Comparison of ENCODE assay signal across 8 mouse cellular contexts in genomic region chr7:29818619-29819254, GRCm38 (mm10). TPM values are rescaled to one million over a fixed set of nuclear protein-coding genes. Genes with fewer than 3 reads are reported as not detected.
DNase-seq lines count a peak whose midpoint lies in the region; ATAC-seq and TF ChIP-seq lines count a peak whose summit lies in the region.

No protein-coding gene starts in this region.

- TF ChIP-seq POLR2A in ES-Bruce4 (IDR thresholded peaks at IDR 0.05; ENCODE audit: insufficient read depth, low read length): no peak

- H3K36me3 ChIP-seq in ES-Bruce4 (ENCODE audit: control insufficient read depth, insufficient read depth, low read length, poor library complexity, severe bottlenecking): no peaks in the 10 kb centered on the region
- H3K36me3 ChIP-seq in forebrain, embryonic 12.5 days (replicated peaks): peaks cover 22% of the 10 kb centered on the region
- H3K36me3 ChIP-seq in heart, postnatal 0 days (replicated peaks; ENCODE audit: control insufficient read depth, insufficient read depth, low read length): peaks cover 20% of the 10 kb centered on the region
- H3K36me3 ChIP-seq in liver, embryonic 14.5 days (replicated peaks; ENCODE audit: control insufficient read depth, insufficient read depth, low read depth): no peaks in the 10 kb centered on the region
- H3K36me3 ChIP-seq in stomach, embryonic 15.5 days: 0 out of 2 replicates have a peak, but pooled peaks cover 10% of the 10 kb centered on the region

- peak overlapping the region; percentile 61 for H3K4me2 ChIP-seq in forebrain, embryonic 12.5 days
- H3K4me2 ChIP-seq in heart, postnatal 0 days (ENCODE audit: low read depth, low read length): peak overlapping the region; percentile 72
- peak overlapping the region; percentile 80 for H3K4me2 ChIP-seq in liver, embryonic 14.5 days (ENCODE audit: low read depth)
- peak overlapping the region; percentile 60 for H3K4me2 ChIP-seq in stomach, embryonic 15.5 days

- no peak for TF ChIP-seq EP300 in ES-Bruce4 (IDR thresholded peaks at IDR 0.05; ENCODE audit: insufficient read depth, low read depth, low read length)
- no peak for TF ChIP-seq EP300 in heart, postnatal 0 days (IDR thresholded peaks at IDR 0.05; ENCODE audit: low read depth)
- no peak for TF ChIP-seq EP300 in liver, embryonic 14.5 days (IDR thresholded peaks at IDR 0.05; ENCODE audit: low read depth)

- peak overlapping the region; percentile 49 for H3K9ac ChIP-seq in ES-Bruce4 (ENCODE audit: low read depth, poor library complexity, severe bottlenecking)
- peak overlapping the region; percentile 67 for H3K9ac ChIP-seq in forebrain, embryonic 12.5 days
- H3K9ac ChIP-seq in heart, postnatal 0 days (replicated peaks; ENCODE audit: low read depth, low read length): peak overlapping the region; percentile 71
- H3K9ac ChIP-seq in liver, embryonic 14.5 days (replicated peaks): peak overlapping the region; percentile 72
- peak overlapping the region; percentile 42; the same call in 1 of the 2 replicates for H3K9ac ChIP-seq in stomach, embryonic 15.5 days

- no peaks in the 10 kb centered on the region for H3K9me3 ChIP-seq in ES-Bruce4 (replicated peaks; ENCODE audit: control insufficient read depth, insufficient read depth, low read length, poor library complexity, severe bottlenecking)
- no peaks in the 10 kb centered on the region for H3K9me3 ChIP-seq in forebrain, embryonic 12.5 days
- H3K9me3 ChIP-seq in heart, postnatal 0 days (replicated peaks; ENCODE audit: control insufficient read depth, low read length): no peaks in the 10 kb centered on the region
- H3K9me3 ChIP-seq in liver, embryonic 14.5 days (ENCODE audit: control insufficient read depth, low read length): no peaks in the 10 kb centered on the region
- no peaks in the 10 kb centered on the region for H3K9me3 ChIP-seq in stomach, embryonic 15.5 days

- H3K27me3 ChIP-seq in ES-Bruce4 (ENCODE audit: control insufficient read depth, insufficient read depth, low read length, poor library complexity, severe bottlenecking): no peaks in the 10 kb centered on the region
- no peaks in the 10 kb centered on the region for H3K27me3 ChIP-seq in forebrain, embryonic 12.5 days
- H3K27me3 ChIP-seq in heart, postnatal 0 days (ENCODE audit: control insufficient read depth, insufficient read depth, low read length): no peaks in the 10 kb centered on the region
- H3K27me3 ChIP-seq in liver, embryonic 14.5 days (ENCODE audit: control insufficient read depth, insufficient read depth, low read length): no peaks in the 10 kb centered on the region
- H3K27me3 ChIP-seq in stomach, embryonic 15.5 days (replicated peaks): no peaks in the 10 kb centered on the region

- peak; percentile 77 for ATAC-seq in forebrain, embryonic 12.5 days (ENCODE audit: low FRiP score)
- ATAC-seq in heart, postnatal 0 days (ENCODE audit: insufficient read depth, low read depth): peak; percentile 78
- ATAC-seq in liver, embryonic 14.5 days (ENCODE audit: insufficient read depth): peak; percentile 57; the same call in 1 of the 2 replicates
- ATAC-seq in stomach, embryonic 15.5 days (ENCODE audit: insufficient read depth, low FRiP score, low read depth): peak; percentile 64

- no peak for TF ChIP-seq CTCF in ES-Bruce4 (IDR thresholded peaks at IDR 0.05; ENCODE audit: low read depth, low read length)
- TF ChIP-seq CTCF in heart, postnatal 0 days (IDR thresholded peaks at IDR 0.05; ENCODE audit: low read depth): no peak
- no peak for TF ChIP-seq CTCF in liver, embryonic 14.5 days (IDR thresholded peaks at IDR 0.05; ENCODE audit: low read depth)

- H3K27ac ChIP-seq in ES-Bruce4 (ENCODE audit: insufficient read depth, low read length): no peak overlapping the region
- peak overlapping the region; percentile 50; the same call in 1 of the 2 replicates for H3K27ac ChIP-seq in forebrain, embryonic 12.5 days
- H3K27ac ChIP-seq in heart, postnatal 0 days (ENCODE audit: low read depth): peak overlapping the region; percentile 89
- H3K27ac ChIP-seq in liver, embryonic 14.5 days: peak overlapping the region; percentile 63
- peak overlapping the region; percentile 53 for H3K27ac ChIP-seq in stomach, embryonic 15.5 days

- 3% methylated on average over 12 of the region's 12 CpGs for WGBS in forebrain, embryonic 12.5 days
- WGBS in heart, postnatal 0 days: 3% methylated on average over 12 of the region's 12 CpGs
- 2% methylated on average over 12 of the region's 12 CpGs for WGBS in liver, embryonic 14.5 days (ENCODE audit: insufficient replicate concordance)
- WGBS in stomach, embryonic 15.5 days: 1% methylated on average over 12 of the region's 12 CpGs

- DNase-seq in c-Kit-positive CD71-positive TER-119-positive erythroid progenitor cells, embryonic 14.5 days (ENCODE audit: low spot score): peak; percentile 80
- DNase-seq in heart, postnatal 0 days (ENCODE audit: low spot score): peak; percentile 92
- DNase-seq in kidney, postnatal 36 days: peak; percentile 82 to 84
- peak; percentile 66 to 76 (median 67) for DNase-seq in liver, embryonic 14.5 days (ENCODE audit: low read depth in 3 of 3, low spot score in 3 of 3)
- DNase-seq in neural tube, embryonic 10.5 days (ENCODE audit: extremely low spot score, low spot score): peak; percentile 56

- peak overlapping the region; percentile 86 for H3K4me3 ChIP-seq in ES-Bruce4 (ENCODE audit: low read depth, low read length)
- H3K4me3 ChIP-seq in forebrain, embryonic 12.5 days (replicated peaks): peak overlapping the region; percentile 61
- H3K4me3 ChIP-seq in heart, postnatal 0 days (ENCODE audit: low read depth, low read length): peak overlapping the region; percentile 71
- H3K4me3 ChIP-seq in liver, embryonic 14.5 days (ENCODE audit: insufficient read depth in 1 of 2, low read depth in 2 of 2, low read length in 2 of 2): peak overlapping the region; percentile 59 to 98
- H3K4me3 ChIP-seq in stomach, embryonic 15.5 days (replicated peaks): peak overlapping the region; percentile 61

- no peaks in the 10 kb centered on the region for H3K4me1 ChIP-seq in ES-Bruce4 (ENCODE audit: control insufficient read depth, insufficient read depth, low read length)
- peaks cover 39% of the 10 kb centered on the region for H3K4me1 ChIP-seq in forebrain, embryonic 12.5 days
- peaks cover 17% of the 10 kb centered on the region for H3K4me1 ChIP-seq in heart, postnatal 0 days (ENCODE audit: control insufficient read depth, insufficient read depth)
- H3K4me1 ChIP-seq in liver, embryonic 14.5 days (replicated peaks; ENCODE audit: control insufficient read depth in 2 of 2, insufficient read depth in 2 of 2, low read length in 1 of 2): peaks cover 16 to 30% of the 10 kb centered on the region in 2 experiments
- H3K4me1 ChIP-seq in stomach, embryonic 15.5 days: peaks cover 14% of the 10 kb centered on the region

RNA-seq across cellular contexts. Expression of gene Zfp790, which starts 2.8 kb away (rescaled TPM):
- polyA plus RNA-seq in ES-Bruce4 (2011; ENCODE audit: insufficient read depth, insufficient read length, low read depth, missing spikeins): 6.2 and 7.4 TPM in 2 replicates
- 20.7 and 23.0 TPM in 2 replicates for polyA plus RNA-seq in forebrain, embryonic 12.5 days (2016; fragmentation: Nextera tagmentation; extraction: Ambion mirVana)
- total RNA-seq in heart, postnatal 0 days (2014; rRNA removed; ENCODE audit: low replicate concordance): 2.4 and 3.1 TPM in 2 replicates
- polyA plus RNA-seq in heart, postnatal 0 days (2015; fragmentation: Nextera tagmentation; extraction: Ambion mirVana): 8.3 and 9.3 TPM in 2 replicates
- 1.0 and 1.7 TPM in 2 replicates for polyA plus RNA-seq in liver, embryonic 14.5 days (2012; rRNA removed)
- 3.4 and 4.1 TPM in 2 replicates for polyA plus RNA-seq in liver, embryonic 14.5 days (2014; fragmentation: Nextera tagmentation; extraction: Ambion mirVana)
- 11.3 and 12.1 TPM in 2 replicates for polyA plus RNA-seq in stomach, embryonic 15.5 days (2015; fragmentation: Nextera tagmentation; extraction: Ambion mirVana)

RNA-seq across cellular contexts. Expression of gene Zfp940, which starts 34.7 kb away (rescaled TPM):
- polyA plus RNA-seq in ES-Bruce4 (2011; ENCODE audit: insufficient read depth, insufficient read length, low read depth, missing spikeins): 10.2 and 13.9 TPM in 2 replicates
- polyA plus RNA-seq in forebrain, embryonic 12.5 days (2016; fragmentation: Nextera tagmentation; extraction: Ambion mirVana): 11.9 and 12.8 TPM in 2 replicates
- 2.7 TPM in 1 of 2 replicates, not detected in the other for total RNA-seq in heart, postnatal 0 days (2014; rRNA removed; ENCODE audit: low replicate concordance)
- 0.55 and 0.56 TPM in 2 replicates for polyA plus RNA-seq in heart, postnatal 0 days (2015; fragmentation: Nextera tagmentation; extraction: Ambion mirVana)
- polyA plus RNA-seq in liver, embryonic 14.5 days (2012; rRNA removed): 0.17 and 0.41 TPM in 2 replicates
- 0.61 and 1.0 TPM in 2 replicates for polyA plus RNA-seq in liver, embryonic 14.5 days (2014; fragmentation: Nextera tagmentation; extraction: Ambion mirVana)
- polyA plus RNA-seq in stomach, embryonic 15.5 days (2015; fragmentation: Nextera tagmentation; extraction: Ambion mirVana): 4.2 and 4.7 TPM in 2 replicates

RNA-seq across cellular contexts. Expression of gene Zfp30, which starts 34.9 kb away (rescaled TPM):
- 2.3 and 2.4 TPM in 2 replicates for polyA plus RNA-seq in ES-Bruce4 (2011; ENCODE audit: insufficient read depth, insufficient read length, low read depth, missing spikeins)
- polyA plus RNA-seq in forebrain, embryonic 12.5 days (2016; fragmentation: Nextera tagmentation; extraction: Ambion mirVana): 11.6 and 11.8 TPM in 2 replicates
- 4.6 and 5.6 TPM in 2 replicates for total RNA-seq in heart, postnatal 0 days (2014; rRNA removed; ENCODE audit: low replicate concordance)
- polyA plus RNA-seq in heart, postnatal 0 days (2015; fragmentation: Nextera tagmentation; extraction: Ambion mirVana): 8.1 and 8.4 TPM in 2 replicates
- 0.32 and 0.45 TPM in 2 replicates for polyA plus RNA-seq in liver, embryonic 14.5 days (2012; rRNA removed)
- polyA plus RNA-seq in liver, embryonic 14.5 days (2014; fragmentation: Nextera tagmentation; extraction: Ambion mirVana): 0.32 and 0.61 TPM in 2 replicates
- 5.7 and 6.2 TPM in 2 replicates for polyA plus RNA-seq in stomach, embryonic 15.5 days (2015; fragmentation: Nextera tagmentation; extraction: Ambion mirVana)

RNA-seq across cellular contexts. Expression of gene Zfp420, which starts 41.0 kb away (rescaled TPM):
- polyA plus RNA-seq in ES-Bruce4 (2011; ENCODE audit: insufficient read depth, insufficient read length, low read depth, missing spikeins): 11.4 and 13.4 TPM in 2 replicates
- polyA plus RNA-seq in forebrain, embryonic 12.5 days (2016; fragmentation: Nextera tagmentation; extraction: Ambion mirVana): 10.6 and 12.1 TPM in 2 replicates
- total RNA-seq in heart, postnatal 0 days (2014; rRNA removed; ENCODE audit: low replicate concordance): 0.70 and 0.80 TPM in 2 replicates
- polyA plus RNA-seq in heart, postnatal 0 days (2015; fragmentation: Nextera tagmentation; extraction: Ambion mirVana): 2.2 and 2.5 TPM in 2 replicates
- 0.69 and 0.92 TPM in 2 replicates for polyA plus RNA-seq in liver, embryonic 14.5 days (2012; rRNA removed)
- 0.66 and 1.0 TPM in 2 replicates for polyA plus RNA-seq in liver, embryonic 14.5 days (2014; fragmentation: Nextera tagmentation; extraction: Ambion mirVana)
- polyA plus RNA-seq in stomach, embryonic 15.5 days (2015; fragmentation: Nextera tagmentation; extraction: Ambion mirVana): 6.8 and 6.9 TPM in 2 replicates

RNA-seq across cellular contexts. Expression of gene Zfp84, which starts 50.4 kb away (rescaled TPM):
- 7.6 and 7.9 TPM in 2 replicates for polyA plus RNA-seq in ES-Bruce4 (2011; ENCODE audit: insufficient read depth, insufficient read length, low read depth, missing spikeins)
- polyA plus RNA-seq in forebrain, embryonic 12.5 days (2016; fragmentation: Nextera tagmentation; extraction: Ambion mirVana): 17.8 and 18.3 TPM in 2 replicates
- total RNA-seq in heart, postnatal 0 days (2014; rRNA removed; ENCODE audit: low replicate concordance): 5.3 and 7.4 TPM in 2 replicates
- polyA plus RNA-seq in heart, postnatal 0 days (2015; fragmentation: Nextera tagmentation; extraction: Ambion mirVana): 6.0 and 6.1 TPM in 2 replicates
- 2.2 and 2.8 TPM in 2 replicates for polyA plus RNA-seq in liver, embryonic 14.5 days (2012; rRNA removed)
- 3.1 and 4.1 TPM in 2 replicates for polyA plus RNA-seq in liver, embryonic 14.5 days (2014; fragmentation: Nextera tagmentation; extraction: Ambion mirVana)
- polyA plus RNA-seq in stomach, embryonic 15.5 days (2015; fragmentation: Nextera tagmentation; extraction: Ambion mirVana): 11.4 and 11.6 TPM in 2 replicates
